Mouse (Mus musculus): ENCODE measurements around the gene Hhex. TPM values are rescaled to one million over a fixed set of nuclear protein-coding genes. Genes with fewer than 3 reads are reported as not detected.
A peak's percentile ranks its signal among the peaks of the same experiment; 100 is the strongest.

The Hhex gene
- 3.2 and 3.4 TPM in 2 replicates for polyA plus RNA-seq (2012; rRNA removed)

DNA sequence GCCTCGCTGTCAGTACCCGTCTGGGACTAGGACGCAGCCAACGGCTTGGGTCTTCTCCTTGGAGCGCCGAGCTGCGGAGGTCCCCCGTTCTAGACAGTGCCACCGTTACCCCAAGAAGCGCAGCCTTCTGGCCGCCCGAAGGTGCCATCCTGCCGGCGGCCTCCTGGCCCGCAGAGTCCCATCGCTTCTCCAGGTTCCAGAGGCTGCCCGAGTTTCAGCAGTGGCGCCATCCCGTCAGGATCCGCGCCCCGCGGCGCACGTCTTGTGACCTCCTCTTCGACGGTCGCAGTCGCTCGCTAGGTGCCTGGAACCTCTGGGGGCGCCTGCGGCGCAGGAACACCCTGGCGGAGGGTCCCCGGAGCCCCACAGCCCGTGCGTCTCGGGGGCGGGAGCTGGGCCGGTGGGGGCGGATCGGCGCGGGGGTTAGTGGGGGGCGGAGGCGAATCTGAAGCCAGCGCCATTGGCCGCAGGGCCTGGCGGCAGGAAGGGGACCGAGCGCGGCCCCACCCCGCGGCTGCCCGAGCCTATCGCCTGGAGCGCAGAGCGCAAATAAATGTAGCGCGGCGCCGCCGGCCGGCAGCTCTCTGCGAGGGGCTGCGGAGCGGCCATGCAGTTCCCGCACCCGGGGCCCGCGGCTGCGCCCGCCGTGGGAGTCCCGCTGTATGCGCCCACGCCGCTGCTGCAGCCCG, at the start of gene Hhex:
Gene Hhex, plus strand, starts transcription at position 548 of the 689 bp plus-strand sequence.
- peaks cover 7% of the 10 kb centered on the region for H3K27me3 ChIP-seq (replicated peaks; ENCODE audit: control insufficient read depth, insufficient read depth, low read length)
- H3K4me3 ChIP-seq (ENCODE audit: insufficient read depth, low read depth, low read length) = peak within 1 kb of the TSS; percentile 71
- TF ChIP-seq POLR2A (IDR thresholded peaks at IDR 0.05; ENCODE audit: low read depth, low read length) = no peak
- TF ChIP-seq CTCF (conservative IDR thresholded peaks at IDR 0.05; ENCODE audit: insufficient read depth, insufficient read length, low read depth, low read length) = no peak
- no peaks in the 10 kb centered on the region for H3K36me3 ChIP-seq (ENCODE audit: control insufficient read depth, insufficient read depth, low read length)
- H3K27ac ChIP-seq (ENCODE audit: insufficient read depth, low read depth, low read length) = peak within 1 kb of the TSS; percentile 66
- H3K4me1 ChIP-seq (ENCODE audit: control insufficient read depth, insufficient read depth, low read length) = no peaks in the 10 kb centered on the region
- peak; percentile 83 for DNase-seq
- WGBS = under 1% methylated on average over 67 of the region's 79 CpGs

DNA sequence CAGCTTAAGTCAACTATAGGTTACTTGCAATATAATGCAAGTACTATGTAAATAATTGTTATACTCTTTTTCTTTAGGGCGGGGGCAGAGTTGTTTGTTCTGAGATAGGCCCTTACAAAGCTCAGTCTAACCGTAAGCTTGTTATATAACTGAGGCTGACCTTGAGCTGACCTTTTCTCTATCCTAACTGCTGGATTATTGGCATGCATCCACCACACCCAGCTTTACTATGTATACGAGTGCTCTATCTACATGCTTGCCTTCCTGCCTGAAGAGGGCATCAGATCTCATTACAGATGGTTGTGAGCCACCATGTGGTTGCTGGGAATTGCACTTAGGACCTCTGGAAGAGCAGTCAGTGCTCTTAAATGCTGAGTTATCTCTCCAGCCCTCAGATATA, 48.5 kb upstream of the Hhex start:
- Histone ChIP-seq H3K36me3 (ENCODE audit: control insufficient read depth, insufficient read depth, low read length) (no peaks in the 10 kb centered on the region), H3K4me3 (ENCODE audit: insufficient read depth, low read depth, low read length) (no peak overlapping the region), H3K27ac (ENCODE audit: insufficient read depth, low read depth, low read length) (no peak overlapping the region), H3K4me1 (ENCODE audit: control insufficient read depth, insufficient read depth, low read length) (no peaks in the 10 kb centered on the region), H3K27me3 (replicated peaks; ENCODE audit: control insufficient read depth, insufficient read depth, low read length) (no peaks in the 10 kb centered on the region)
- TF ChIP-seq POLR2A (IDR thresholded peaks at IDR 0.05; ENCODE audit: low read depth, low read length) (no peak), CTCF (conservative IDR thresholded peaks at IDR 0.05; ENCODE audit: insufficient read depth, insufficient read length, low read depth, low read length) (no peak)
- 80% methylated on average over 3 of the region's 3 CpGs for WGBS
- DNase-seq = no peak

DNA sequence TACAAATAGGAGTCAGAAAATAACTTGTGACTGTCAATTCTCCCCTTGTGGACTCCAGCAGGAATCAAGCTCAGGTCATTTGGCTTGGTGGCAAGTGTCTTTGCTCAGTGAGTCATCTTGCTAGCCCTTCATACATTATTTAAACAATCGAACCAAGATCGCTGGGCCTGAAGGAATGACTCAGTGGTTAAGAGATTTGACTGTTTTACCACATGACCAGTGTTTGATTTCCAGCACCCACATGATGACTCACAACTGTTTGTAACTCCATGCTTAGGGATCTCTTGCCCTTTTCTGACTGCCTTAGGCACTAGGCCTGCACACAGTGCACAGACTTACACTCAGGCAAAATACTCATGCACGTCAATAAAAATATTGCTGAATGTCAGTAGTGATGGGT, 42.7 kb upstream of the Hhex start:
- no peaks in the 10 kb centered on the region for H3K4me1 ChIP-seq (ENCODE audit: control insufficient read depth, insufficient read depth, low read length)
- WGBS = 97% methylated on average over 3 of the region's 3 CpGs
- H3K36me3 ChIP-seq (ENCODE audit: control insufficient read depth, insufficient read depth, low read length) = no peaks in the 10 kb centered on the region
- DNase-seq = no peak
- TF ChIP-seq POLR2A (IDR thresholded peaks at IDR 0.05; ENCODE audit: low read depth, low read length) (no peak), CTCF (conservative IDR thresholded peaks at IDR 0.05; ENCODE audit: insufficient read depth, insufficient read length, low read depth, low read length) (no peak)
- H3K27me3 ChIP-seq (replicated peaks; ENCODE audit: control insufficient read depth, insufficient read depth, low read length) = no peaks in the 10 kb centered on the region
- no peak overlapping the region for H3K4me3 ChIP-seq (ENCODE audit: insufficient read depth, low read depth, low read length)
- H3K27ac ChIP-seq (ENCODE audit: insufficient read depth, low read depth, low read length) = no peak overlapping the region

DNA sequence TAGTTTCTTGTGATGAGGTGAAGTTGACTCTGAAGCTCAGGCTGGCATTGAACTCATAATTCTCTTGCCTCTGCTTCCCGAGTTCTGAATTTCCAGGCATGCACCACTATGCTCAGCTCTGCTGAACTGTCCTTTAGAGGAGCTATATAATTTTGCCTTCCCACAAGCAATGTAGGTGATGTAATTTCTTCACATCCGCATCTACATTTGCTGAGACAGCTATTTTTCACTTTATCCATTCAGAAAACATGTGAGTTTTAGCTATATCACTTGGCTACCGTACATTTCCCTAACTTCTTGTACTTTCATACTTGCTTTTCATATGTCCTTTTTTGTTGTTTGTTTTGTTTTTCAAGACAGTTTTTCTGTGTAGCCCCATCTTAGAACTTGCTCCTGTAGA, 38.3 kb upstream of the Hhex start:
- no peak overlapping the region for H3K27ac ChIP-seq (ENCODE audit: insufficient read depth, low read depth, low read length)
- no peaks in the 10 kb centered on the region for H3K36me3 ChIP-seq (ENCODE audit: control insufficient read depth, insufficient read depth, low read length)
- TF ChIP-seq POLR2A (IDR thresholded peaks at IDR 0.05; ENCODE audit: low read depth, low read length) (no peak), CTCF (conservative IDR thresholded peaks at IDR 0.05; ENCODE audit: insufficient read depth, insufficient read length, low read depth, low read length) (no peak)
- H3K4me1 ChIP-seq (ENCODE audit: control insufficient read depth, insufficient read depth, low read length) = no peaks in the 10 kb centered on the region
- no peak for DNase-seq
- no peaks in the 10 kb centered on the region for H3K27me3 ChIP-seq (replicated peaks; ENCODE audit: control insufficient read depth, insufficient read depth, low read length)
- no peak overlapping the region for H3K4me3 ChIP-seq (ENCODE audit: insufficient read depth, low read depth, low read length)
- WGBS = 94% methylated on average over 3 of the region's 3 CpGs

DNA sequence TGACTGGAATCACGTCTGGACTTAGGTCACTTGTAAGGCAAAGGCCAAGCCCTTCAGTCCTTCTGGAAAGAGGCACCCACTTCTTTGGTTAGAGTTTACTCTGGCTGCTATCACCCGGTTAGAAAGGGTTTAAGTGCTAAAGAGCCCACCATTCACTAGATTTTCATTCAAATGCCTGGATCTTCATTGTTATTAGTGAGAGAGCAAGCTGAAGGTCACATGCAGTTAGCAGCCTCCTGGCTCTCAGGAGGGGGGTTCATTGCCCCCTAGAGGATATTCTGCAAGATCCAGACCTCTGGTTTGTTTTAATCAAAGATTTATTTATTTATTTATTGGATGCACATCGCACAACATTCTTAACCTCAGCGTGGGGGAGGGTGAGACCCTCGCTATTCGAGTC, 33.7 kb upstream of the Hhex start:
- DNase-seq = no peak
- 64% methylated on average over 6 of the region's 6 CpGs for WGBS
- no peaks in the 10 kb centered on the region for H3K4me1 ChIP-seq (ENCODE audit: control insufficient read depth, insufficient read depth, low read length)

DNA sequence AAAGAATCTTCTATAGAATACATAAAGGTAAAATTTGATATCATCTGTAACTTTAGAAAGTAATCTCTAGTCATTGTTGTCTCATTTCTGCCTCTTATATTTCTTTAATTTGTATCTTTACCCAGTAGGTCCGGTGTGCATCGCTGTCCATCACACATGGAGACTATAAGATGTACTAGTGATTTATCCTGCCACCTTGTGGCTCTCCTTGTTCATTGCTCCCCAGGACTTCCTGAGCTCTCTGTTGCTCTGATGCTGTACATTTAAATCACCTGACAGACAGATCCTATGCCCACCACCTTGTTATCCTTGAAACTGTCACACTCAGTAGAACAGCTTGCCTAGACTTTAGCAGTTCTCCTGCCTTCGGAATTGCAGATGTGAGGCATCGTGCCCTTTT, 16.3 kb upstream of the Hhex start:
- H3K36me3 ChIP-seq (ENCODE audit: control insufficient read depth, insufficient read depth, low read length) = no peaks in the 10 kb centered on the region
- peak; percentile 59 for TF ChIP-seq CTCF (conservative IDR thresholded peaks at IDR 0.05; ENCODE audit: insufficient read depth, insufficient read length, low read depth, low read length)
- TF ChIP-seq POLR2A (IDR thresholded peaks at IDR 0.05; ENCODE audit: low read depth, low read length) = no peak
- H3K27me3 ChIP-seq (replicated peaks; ENCODE audit: control insufficient read depth, insufficient read depth, low read length) = no peaks in the 10 kb centered on the region
- H3K27ac ChIP-seq (ENCODE audit: insufficient read depth, low read depth, low read length) = no peak overlapping the region
- peak; percentile 42 for DNase-seq
- 77% methylated on average over 4 of the region's 4 CpGs for WGBS
- H3K4me1 ChIP-seq (ENCODE audit: control insufficient read depth, insufficient read depth, low read length) = no peaks in the 10 kb centered on the region
- no peak overlapping the region for H3K4me3 ChIP-seq (ENCODE audit: insufficient read depth, low read depth, low read length)

More for the DNA sequence above, 33.7 kb upstream of the Hhex start:
- Histone ChIP-seq H3K27me3 (replicated peaks; ENCODE audit: control insufficient read depth, insufficient read depth, low read length) (no peaks in the 10 kb centered on the region), H3K36me3 (ENCODE audit: control insufficient read depth, insufficient read depth, low read length) (no peaks in the 10 kb centered on the region), H3K4me3 (ENCODE audit: insufficient read depth, low read depth, low read length) (no peak overlapping the region), H3K27ac (ENCODE audit: insufficient read depth, low read depth, low read length) (no peak overlapping the region)
- TF ChIP-seq CTCF (conservative IDR thresholded peaks at IDR 0.05; ENCODE audit: insufficient read depth, insufficient read length, low read depth, low read length) = no peak

DNA sequence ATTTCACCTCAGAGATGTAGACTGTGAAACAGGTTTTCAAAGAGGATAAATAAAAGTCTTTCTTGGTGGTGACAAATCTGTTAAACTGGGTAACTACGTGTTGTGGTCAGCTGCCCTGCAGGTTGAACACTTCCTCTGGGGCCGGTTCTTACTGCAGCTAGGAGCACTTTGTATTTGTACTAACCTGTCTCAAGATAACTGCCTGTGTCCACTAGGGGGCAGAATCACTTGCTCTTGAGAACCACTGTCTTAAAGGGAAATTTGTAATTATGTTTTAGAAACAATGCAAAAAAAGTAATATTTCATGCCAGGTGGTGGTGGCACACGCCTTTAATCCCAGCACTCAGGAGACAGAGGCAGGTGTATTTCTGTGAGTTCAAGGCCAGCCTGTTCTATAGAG, 15.0 kb upstream of the Hhex start:
- Histone ChIP-seq H3K36me3 (ENCODE audit: control insufficient read depth, insufficient read depth, low read length) (no peaks in the 10 kb centered on the region), H3K27ac (ENCODE audit: insufficient read depth, low read depth, low read length) (no peak overlapping the region), H3K4me1 (ENCODE audit: control insufficient read depth, insufficient read depth, low read length) (no peaks in the 10 kb centered on the region), H3K27me3 (replicated peaks; ENCODE audit: control insufficient read depth, insufficient read depth, low read length) (no peaks in the 10 kb centered on the region), H3K4me3 (ENCODE audit: insufficient read depth, low read depth, low read length) (no peak overlapping the region)
- TF ChIP-seq CTCF (conservative IDR thresholded peaks at IDR 0.05; ENCODE audit: insufficient read depth, insufficient read length, low read depth, low read length) (peak; percentile 38), POLR2A (IDR thresholded peaks at IDR 0.05; ENCODE audit: low read depth, low read length) (no peak)
- peak; percentile 72 for DNase-seq
- WGBS = 23% methylated on average over 3 of the region's 3 CpGs

Measured in kidney, adult 2 months (tissue).